Mouse (Mus musculus) liver, adult 2 months (tissue): ENCODE measurements around the gene Dnajb8.

Experiments used
- CTCF ChIP-seq: fragments of 200-500 bp; IDR thresholded peaks from 2 replicates; pipeline ENCODE4 v1.5.1; 2011; ENCODE audit warnings: low read depth, low read length, control low read depth
- POLR2A ChIP-seq: fragments of 200-500 bp; IDR thresholded peaks from 2 replicates; pipeline ENCODE4 v1.6.1; 2011; ENCODE audit warnings: low read length, control low read depth; ENCODE audit not compliant: insufficient read depth; ENCODE audit errors: extremely low read depth

GRCm38 (mm10) chr6:88219094-88219493, 3.0 kb upstream of the Dnajb8 start:
- TF ChIP-seq CTCF: no peak
- no peak for TF ChIP-seq POLR2A
